Mouse (Mus musculus) layer of hippocampus, postnatal 36 days (tissue): ENCODE results near the gene Esyt2. TPM values are rescaled to one million over a fixed set of nuclear protein-coding genes. Genes with fewer than 3 reads are reported as not detected.
A peak's percentile ranks its signal among the peaks of the same experiment; 100 is the strongest.

ENCODE experiments used
- DNase-seq, 2 experiments: peaks; one replicate each; pipeline ENCODE4 v3.0.0; 2022
- total RNA-seq, 2 experiments: library from RNA; stranded (reverse); gene quantifications; 2 replicates each; pipeline ENCODE4 v1.2.3; 2021

The Esyt2 gene
- total RNA-seq, 2 experiments from 2014 or later = 71.7 to 72.9 TPM

GRCm38 (mm10) chr12:116367346-116367745 is 86.3 kb downstream of the Esyt2 start:
- DNase-seq = no peak

GRCm38 (mm10) chr12:116368857-116369256 is 87.9 kb downstream of the Esyt2 start:
- no peak for DNase-seq

- no peak for DNase-seq
Measured at GRCm38 (mm10) chr12:116383101-116383500, 102.1 kb downstream of the Esyt2 start.

- DNase-seq = no peak
Measured at GRCm38 (mm10) chr12:116383995-116384394, 103.0 kb downstream of the Esyt2 start.

- no peak for DNase-seq
Measured at GRCm38 (mm10) chr12:116386802-116387201, 105.8 kb downstream of the Esyt2 start.

GRCm38 (mm10) chr12:116389868-116390267 is 108.9 kb downstream of the Esyt2 start:
- no peak for DNase-seq

GRCm38 (mm10) chr12:116394327-116394726 is 113.3 kb downstream of the Esyt2 start:
- DNase-seq = no peak

- no peak for DNase-seq
Measured at GRCm38 (mm10) chr12:116395312-116395711, 114.3 kb downstream of the Esyt2 start.

- DNase-seq = no peak
Measured at GRCm38 (mm10) chr12:116396072-116396695, 115.2 kb downstream of the Esyt2 start.

- no peak for DNase-seq
Measured at GRCm38 (mm10) chr12:116404012-116404679, 123.2 kb downstream of the Esyt2 start.

GRCm38 (mm10) chr12:116405045-116405835 is 124.2 kb downstream of the Esyt2 start, which contains the start of gene Ncapg2:
Gene Ncapg2 (plus strand): TSS chr12:116405402.
- DNase-seq = peak; percentile 96

GRCm38 (mm10) chr12:116405836-116406155 is 124.8 kb downstream of the Esyt2 start:
- no peak for DNase-seq

- DNase-seq = no peak
Measured at GRCm38 (mm10) chr12:116407883-116408282, 126.9 kb downstream of the Esyt2 start.

GRCm38 (mm10) chr12:116414941-116415340 is 133.9 kb downstream of the Esyt2 start:
- no peak for DNase-seq

- no peak for DNase-seq
Measured at GRCm38 (mm10) chr12:116416514-116416913, 135.5 kb downstream of the Esyt2 start.

- no peak for DNase-seq
Measured at GRCm38 (mm10) chr12:116421656-116422055, 140.7 kb downstream of the Esyt2 start.

GRCm38 (mm10) chr12:116425392-116425791 is 144.4 kb downstream of the Esyt2 start:
- DNase-seq = no peak

GRCm38 (mm10) chr12:116433742-116434141 is 152.7 kb downstream of the Esyt2 start:
- no peak for DNase-seq

GRCm38 (mm10) chr12:116435232-116435631 is 154.2 kb downstream of the Esyt2 start:
- DNase-seq = no peak

GRCm38 (mm10) chr12:116436125-116436524 is 155.1 kb downstream of the Esyt2 start:
- no peak for DNase-seq

- DNase-seq = no peak
Measured at GRCm38 (mm10) chr12:116438591-116438990, 157.6 kb downstream of the Esyt2 start.
